Mouse (Mus musculus): Measurements from ENCODE around the gene Jdp2. TPM values are rescaled to one million over a fixed set of nuclear protein-coding genes. Genes with fewer than 3 reads are reported as not detected.

The Jdp2 gene
- polyA plus RNA-seq, 1 experiment from 2014 or later: 0.27 TPM

DNA sequence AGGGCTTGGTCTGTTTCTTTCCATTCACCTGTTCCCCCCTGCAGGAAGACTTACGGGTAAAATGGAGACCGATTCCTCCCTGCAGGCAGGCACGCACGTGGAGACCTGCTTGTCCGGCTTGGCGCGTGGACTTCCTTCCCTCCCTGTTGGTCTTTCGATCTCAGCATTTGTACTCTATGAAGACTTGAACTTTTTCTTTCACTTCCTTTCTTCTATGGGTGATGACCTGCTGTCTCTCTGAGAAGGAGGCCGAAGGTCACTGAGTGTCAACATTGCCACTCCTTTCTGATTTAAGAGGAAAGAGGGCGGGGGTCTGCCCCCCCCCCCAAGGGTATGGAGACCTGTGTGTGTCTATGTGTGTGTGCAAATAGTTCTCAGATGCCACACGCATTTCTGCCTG lies 774 bp upstream of the Jdp2 start:
- H3K4me1 ChIP-seq (ENCODE audit: control insufficient read depth, insufficient read depth, low read length): peaks cover 32% of the 10 kb centered on the region
- ATAC-seq: peak; percentile 21
- H3K27ac ChIP-seq (ENCODE audit: low read length): peak overlapping the region; percentile 85; the same call in 1 of the 2 replicates
- H3K36me3 ChIP-seq (ENCODE audit: control insufficient read depth, insufficient read depth, low read length): no peaks in the 10 kb centered on the region
- H3K9me3 ChIP-seq (ENCODE audit: control insufficient read depth, low read length): no peaks in the 10 kb centered on the region
- H3K27me3 ChIP-seq (replicated peaks; ENCODE audit: control insufficient read depth, insufficient read depth, low read length): no peaks in the 10 kb centered on the region
- 41% methylated on average over 11 of the region's 11 CpGs for WGBS
- H3K4me3 ChIP-seq (ENCODE audit: low read length): peak overlapping the region; percentile 76
- H3K4me2 ChIP-seq (ENCODE audit: low read depth, low read length): peak overlapping the region; percentile 89
- peak overlapping the region; percentile 88 for H3K9ac ChIP-seq (ENCODE audit: low read depth, low read length)

DNA sequence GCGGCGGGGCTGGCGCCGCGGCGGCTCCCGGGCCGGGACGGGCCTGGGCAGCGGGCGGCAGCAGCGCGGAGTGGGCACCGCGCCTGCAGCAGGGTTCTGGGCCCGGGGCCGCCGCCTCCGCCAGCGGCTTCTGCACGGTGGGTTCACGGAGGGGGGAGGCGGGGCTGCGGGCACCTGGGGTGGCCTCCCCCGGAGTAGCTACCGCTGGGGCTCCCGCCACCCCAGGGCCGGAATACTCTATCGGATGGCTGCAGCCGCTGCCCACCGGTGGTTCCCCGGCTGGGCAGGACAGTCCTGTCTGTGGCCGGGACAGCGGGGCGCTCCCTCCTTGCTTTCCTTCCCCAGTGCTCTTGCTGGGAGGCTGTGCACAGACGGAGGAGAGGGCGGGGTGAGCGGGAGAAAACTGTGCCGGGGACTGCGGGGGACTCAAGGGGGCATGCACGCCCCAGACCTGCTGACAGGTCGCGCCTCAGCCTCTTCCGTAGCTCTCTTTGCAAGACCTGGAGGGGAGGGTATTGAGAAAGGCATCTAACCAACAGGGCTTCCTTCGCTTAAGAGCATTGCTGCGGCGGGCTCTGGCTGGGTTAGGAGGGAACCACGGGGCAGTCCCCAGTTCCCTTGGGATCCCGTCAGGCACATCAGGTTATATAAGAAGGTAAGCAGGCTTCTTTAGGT lies 788 bp downstream of the Jdp2 start:
- peak overlapping the region; percentile 88 for H3K9ac ChIP-seq (ENCODE audit: low read depth, low read length)
- H3K27ac ChIP-seq (ENCODE audit: low read length): peak overlapping the region; percentile 85
- H3K4me3 ChIP-seq (ENCODE audit: low read length): peak overlapping the region; percentile 76
- no peaks in the 10 kb centered on the region for H3K36me3 ChIP-seq (ENCODE audit: control insufficient read depth, insufficient read depth, low read length)
- H3K4me1 ChIP-seq (ENCODE audit: control insufficient read depth, insufficient read depth, low read length): peaks cover 41% of the 10 kb centered on the region
- 1% methylated on average over 40 of the region's 49 CpGs for WGBS
- H3K4me2 ChIP-seq (ENCODE audit: low read depth, low read length): peak overlapping the region; percentile 89
- peak; percentile 57 for ATAC-seq
- no peaks in the 10 kb centered on the region for H3K9me3 ChIP-seq (ENCODE audit: control insufficient read depth, low read length)
- H3K27me3 ChIP-seq (replicated peaks; ENCODE audit: control insufficient read depth, insufficient read depth, low read length): no peaks in the 10 kb centered on the region

DNA sequence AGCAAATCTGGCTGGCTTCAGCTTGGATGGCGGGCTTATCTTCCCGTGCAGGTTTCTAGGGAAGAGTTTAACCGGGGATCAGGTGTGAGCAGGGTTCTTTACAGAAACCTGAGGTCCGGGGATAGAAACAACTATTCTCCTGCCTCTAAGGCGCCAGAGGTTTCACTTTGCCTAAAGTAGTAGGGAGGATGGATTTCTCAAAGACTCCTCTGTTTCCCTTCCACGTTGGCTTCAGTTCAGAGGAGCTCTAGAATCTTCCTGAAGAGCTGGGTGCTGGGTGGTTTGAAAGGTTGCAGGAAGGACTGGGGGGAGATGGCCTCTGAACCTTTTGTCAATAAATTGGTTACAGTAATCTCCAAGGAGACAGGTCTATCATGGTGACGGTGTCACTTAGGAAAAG lies 1.8 kb downstream of the Jdp2 start:
- Histone ChIP-seq H3K9ac (ENCODE audit: low read depth, low read length) (peak overlapping the region; percentile 88), H3K4me1 (ENCODE audit: control insufficient read depth, insufficient read depth, low read length) (peaks cover 48% of the 10 kb centered on the region), H3K9me3 (ENCODE audit: control insufficient read depth, low read length) (no peaks in the 10 kb centered on the region), H3K4me2 (ENCODE audit: low read depth, low read length) (peak overlapping the region; percentile 89), H3K27ac (ENCODE audit: low read length) (no peak overlapping the region), H3K27me3 (replicated peaks; ENCODE audit: control insufficient read depth, insufficient read depth, low read length) (no peaks in the 10 kb centered on the region), H3K4me3 (ENCODE audit: low read length) (peak overlapping the region; percentile 76), H3K36me3 (ENCODE audit: control insufficient read depth, insufficient read depth, low read length) (no peaks in the 10 kb centered on the region)
- no peak for ATAC-seq
- WGBS: 35% methylated on average over 7 of the region's 7 CpGs

DNA sequence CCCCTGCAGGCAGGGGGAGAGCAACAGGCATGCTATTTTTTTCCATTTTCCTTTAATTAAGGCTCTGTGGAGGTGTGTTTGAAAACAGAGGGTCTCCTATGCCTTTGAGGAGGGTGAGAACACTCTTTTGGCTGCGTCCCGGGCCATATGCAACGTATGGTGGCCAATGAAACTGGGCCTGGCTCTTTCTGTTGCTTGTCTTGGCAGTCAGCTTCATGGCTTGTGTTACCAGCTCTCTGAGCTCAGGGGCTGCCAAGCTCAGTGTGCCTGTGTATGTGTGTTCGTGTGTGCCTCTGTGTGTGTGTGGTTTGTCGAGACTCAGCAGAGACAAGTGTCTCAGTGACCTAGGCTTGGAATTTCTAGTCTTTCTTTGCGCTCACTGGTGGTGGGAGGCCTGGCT lies 2.7 kb downstream of the Jdp2 start:
- 92% methylated on average over 6 of the region's 6 CpGs for WGBS
- ATAC-seq: no peak
- no peak overlapping the region for H3K9ac ChIP-seq (ENCODE audit: low read depth, low read length)
- no peak overlapping the region for H3K4me2 ChIP-seq (ENCODE audit: low read depth, low read length)
- no peak overlapping the region for H3K27ac ChIP-seq (ENCODE audit: low read length)
- H3K4me3 ChIP-seq (ENCODE audit: low read length): no peak overlapping the region
- no peaks in the 10 kb centered on the region for H3K36me3 ChIP-seq (ENCODE audit: control insufficient read depth, insufficient read depth, low read length)
- peaks cover 50% of the 10 kb centered on the region for H3K4me1 ChIP-seq (ENCODE audit: control insufficient read depth, insufficient read depth, low read length)
- H3K9me3 ChIP-seq (ENCODE audit: control insufficient read depth, low read length): no peaks in the 10 kb centered on the region
- H3K27me3 ChIP-seq (replicated peaks; ENCODE audit: control insufficient read depth, insufficient read depth, low read length): no peaks in the 10 kb centered on the region

DNA sequence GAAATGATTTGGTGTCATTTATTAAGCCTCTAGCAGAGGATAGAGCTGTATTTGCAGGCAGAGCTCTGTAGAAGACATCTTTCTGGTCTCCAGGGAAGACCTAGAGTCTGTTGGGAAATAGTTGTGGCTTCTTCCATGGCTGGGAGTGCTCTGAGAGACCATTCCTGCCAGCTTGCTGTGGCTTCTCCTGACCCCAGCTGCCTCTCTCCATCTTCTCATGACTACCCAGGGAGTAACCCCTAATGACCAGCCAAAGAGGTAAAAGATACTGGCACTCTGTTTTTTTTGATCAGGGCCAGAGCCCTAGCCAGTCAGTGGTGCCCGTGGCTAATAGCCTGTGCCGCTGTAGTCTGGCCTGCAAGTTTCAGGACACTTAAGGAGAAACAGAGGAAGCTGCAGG lies 3.3 kb downstream of the Jdp2 start:
- Histone ChIP-seq H3K4me1 (ENCODE audit: control insufficient read depth, insufficient read depth, low read length) (peaks cover 50% of the 10 kb centered on the region), H3K4me3 (ENCODE audit: low read length) (no peak overlapping the region), H3K27ac (ENCODE audit: low read length) (no peak overlapping the region), H3K36me3 (ENCODE audit: control insufficient read depth, insufficient read depth, low read length) (no peaks in the 10 kb centered on the region), H3K9me3 (ENCODE audit: control insufficient read depth, low read length) (no peaks in the 10 kb centered on the region), H3K4me2 (ENCODE audit: low read depth, low read length) (no peak overlapping the region), H3K9ac (ENCODE audit: low read depth, low read length) (no peak overlapping the region), H3K27me3 (replicated peaks; ENCODE audit: control insufficient read depth, insufficient read depth, low read length) (no peaks in the 10 kb centered on the region)
- ATAC-seq: no peak
- 77% methylated on average over 2 of the region's 2 CpGs for WGBS

DNA sequence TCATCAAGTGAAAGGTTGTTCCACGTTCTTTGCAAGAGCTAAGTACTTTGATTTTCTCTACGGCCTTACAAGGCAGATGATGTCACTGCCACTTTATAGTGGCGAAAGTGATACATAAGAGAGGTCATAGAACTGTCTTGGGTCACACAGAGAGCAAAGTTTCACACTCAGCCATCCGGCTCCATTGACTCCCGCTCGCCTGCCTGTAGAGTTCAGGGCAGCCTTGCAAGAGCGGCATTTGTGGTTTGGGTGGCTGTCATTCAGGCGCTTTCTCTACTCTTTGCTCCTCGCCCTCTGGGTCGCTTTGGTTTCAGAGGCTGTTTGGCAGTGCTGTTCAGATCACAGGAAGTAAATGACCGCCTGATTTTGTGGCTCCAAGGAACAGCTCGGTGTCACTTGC lies 4.0 kb downstream of the Jdp2 start:
- ATAC-seq: no peak
- WGBS: 86% methylated on average over 12 of the region's 12 CpGs
- Histone ChIP-seq H3K4me2 (ENCODE audit: low read depth, low read length) (no peak overlapping the region), H3K27me3 (replicated peaks; ENCODE audit: control insufficient read depth, insufficient read depth, low read length) (no peaks in the 10 kb centered on the region), H3K4me3 (ENCODE audit: low read length) (no peak overlapping the region), H3K9me3 (ENCODE audit: control insufficient read depth, low read length) (no peaks in the 10 kb centered on the region), H3K27ac (ENCODE audit: low read length) (no peak overlapping the region), H3K9ac (ENCODE audit: low read depth, low read length) (no peak overlapping the region), H3K4me1 (ENCODE audit: control insufficient read depth, insufficient read depth, low read length) (peaks cover 50% of the 10 kb centered on the region), H3K36me3 (ENCODE audit: control insufficient read depth, insufficient read depth, low read length) (no peaks in the 10 kb centered on the region)

DNA sequence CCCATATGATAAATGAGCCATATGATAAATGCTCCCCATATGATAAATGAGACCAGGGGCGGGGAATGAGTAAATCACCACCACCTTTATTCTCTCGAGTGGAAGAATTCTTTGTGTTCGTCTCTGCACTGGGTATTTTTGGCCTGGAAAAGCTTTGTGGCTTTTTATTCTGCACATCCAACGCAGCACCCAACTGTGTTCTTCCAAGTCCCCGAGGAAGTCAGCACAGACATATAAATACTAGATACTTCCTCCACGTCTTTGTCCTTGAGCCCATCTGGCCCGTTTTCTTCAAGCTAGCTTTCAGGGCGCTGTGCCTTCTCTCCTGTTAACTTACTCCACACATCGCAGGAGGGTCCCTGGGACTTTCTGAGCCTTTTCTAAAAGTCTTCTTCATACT lies 4.9 kb downstream of the Jdp2 start:
- Histone ChIP-seq H3K9me3 (ENCODE audit: control insufficient read depth, low read length) (no peaks in the 10 kb centered on the region), H3K9ac (ENCODE audit: low read depth, low read length) (no peak overlapping the region), H3K36me3 (ENCODE audit: control insufficient read depth, insufficient read depth, low read length) (0 out of 2 replicates have a peak, but pooled peaks cover 5% of the 10 kb centered on the region), H3K4me1 (ENCODE audit: control insufficient read depth, insufficient read depth, low read length) (peaks cover 44% of the 10 kb centered on the region), H3K4me2 (ENCODE audit: low read depth, low read length) (no peak overlapping the region), H3K4me3 (ENCODE audit: low read length) (no peak overlapping the region), H3K27me3 (replicated peaks; ENCODE audit: control insufficient read depth, insufficient read depth, low read length) (no peaks in the 10 kb centered on the region), H3K27ac (ENCODE audit: low read length) (peak overlapping the region; percentile 53; the same call in 1 of the 2 replicates)
- WGBS: 60% methylated on average over 9 of the region's 9 CpGs
- ATAC-seq: no peak

DNA sequence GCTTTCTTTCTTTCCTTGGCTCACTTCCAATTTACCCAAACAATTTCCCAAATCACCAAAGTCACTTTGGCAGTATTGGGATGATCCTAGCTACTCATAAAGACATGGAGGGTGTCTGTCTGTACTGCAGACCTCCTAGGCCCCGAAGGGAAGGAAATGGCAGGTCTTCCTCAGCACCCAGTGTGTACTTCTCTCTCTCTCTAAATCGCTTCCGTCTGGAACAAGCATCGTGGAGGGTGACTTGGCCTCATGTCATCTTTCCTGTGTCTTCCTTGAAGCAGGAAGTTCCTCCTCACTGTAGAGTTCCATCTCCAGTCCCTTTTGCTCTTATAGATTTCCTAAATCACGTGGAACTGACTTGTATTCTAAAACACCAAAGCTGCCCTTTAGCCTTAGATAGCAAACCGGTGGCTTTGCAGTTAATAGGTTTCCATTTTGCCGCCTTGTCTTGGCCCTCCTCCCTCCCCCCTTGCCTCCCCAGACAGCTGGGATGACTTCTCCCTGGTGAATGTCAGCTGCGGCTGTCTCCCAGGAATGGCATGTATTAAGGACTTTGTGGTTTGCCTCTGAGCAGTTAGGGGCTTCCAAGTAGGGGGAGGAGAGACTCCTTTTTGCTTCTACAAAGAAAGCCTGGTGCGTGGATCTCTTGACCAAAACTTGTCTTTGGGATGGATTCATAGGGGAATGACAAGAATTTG lies 5.6 kb downstream of the Jdp2 start:
- no peak overlapping the region for H3K4me2 ChIP-seq (ENCODE audit: low read depth, low read length)

DNA sequence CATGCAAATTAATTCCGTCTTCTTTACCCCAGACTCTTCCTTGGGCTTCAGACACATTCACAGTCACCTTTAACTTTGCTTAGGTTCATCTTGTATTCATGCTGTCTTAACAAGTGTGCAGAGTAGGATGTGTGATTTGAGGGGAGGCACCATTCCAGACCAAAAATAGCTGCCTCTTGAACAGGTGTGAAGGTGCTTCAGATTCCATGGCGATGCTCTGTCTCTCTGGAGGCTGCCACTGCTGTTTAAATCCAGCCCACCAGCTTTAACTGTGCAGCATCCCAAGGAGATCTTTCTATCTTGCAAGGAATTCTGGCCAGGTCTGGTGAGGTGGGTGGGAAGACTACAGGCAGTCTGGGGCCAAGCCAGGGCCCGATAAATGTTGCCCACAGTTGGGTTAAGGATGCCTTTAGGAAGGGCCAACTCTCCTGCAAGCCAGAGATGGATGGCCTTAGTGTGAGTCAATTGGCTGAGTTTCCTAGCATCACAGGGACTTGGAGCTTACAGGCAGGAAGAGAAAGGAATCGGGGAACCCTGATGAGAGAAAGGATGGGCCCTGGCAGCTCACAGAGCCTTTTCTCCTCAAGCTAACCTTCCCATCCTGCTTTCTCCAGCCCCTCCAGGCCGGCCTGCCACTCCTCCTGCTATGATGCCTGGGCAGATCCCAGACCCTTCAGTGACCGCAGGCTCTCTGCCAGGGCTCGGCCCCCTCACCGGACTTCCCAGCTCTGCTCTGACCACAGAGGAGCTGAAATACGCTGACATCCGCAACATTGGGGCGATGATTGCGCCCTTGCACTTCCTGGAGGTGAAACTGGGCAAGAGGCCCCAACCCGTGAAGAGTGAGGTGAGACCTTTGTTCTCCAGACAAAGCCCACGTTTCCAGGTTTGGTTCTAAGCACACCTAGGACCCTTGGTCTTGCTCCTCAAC lies 9.0 kb downstream of the Jdp2 start:
- Histone ChIP-seq H3K9me3 (ENCODE audit: control insufficient read depth, low read length) (no peaks in the 10 kb centered on the region), H3K27me3 (replicated peaks; ENCODE audit: control insufficient read depth, insufficient read depth, low read length) (no peaks in the 10 kb centered on the region), H3K4me2 (ENCODE audit: low read depth, low read length) (no peak overlapping the region), H3K9ac (ENCODE audit: low read depth, low read length) (peak overlapping the region; percentile 34; the same call in 1 of the 2 replicates), H3K4me1 (ENCODE audit: control insufficient read depth, insufficient read depth, low read length) (peaks cover 18% of the 10 kb centered on the region), H3K36me3 (ENCODE audit: control insufficient read depth, insufficient read depth, low read length) (0 out of 2 replicates have a peak, but pooled peaks cover 5% of the 10 kb centered on the region), H3K27ac (ENCODE audit: low read length) (no peak overlapping the region), H3K4me3 (ENCODE audit: low read length) (no peak overlapping the region)
- no peak for ATAC-seq
- 79% methylated on average over 14 of the region's 14 CpGs for WGBS

More for the DNA sequence above, 5.6 kb downstream of the Jdp2 start:
- peak overlapping the region; percentile 65 for H3K27ac ChIP-seq (ENCODE audit: low read length)
- ATAC-seq: peak; percentile 83
- 36% methylated on average over 9 of the region's 9 CpGs for WGBS
- H3K27me3 ChIP-seq (replicated peaks; ENCODE audit: control insufficient read depth, insufficient read depth, low read length): no peaks in the 10 kb centered on the region
- H3K9ac ChIP-seq (ENCODE audit: low read depth, low read length): no peak overlapping the region
- H3K4me3 ChIP-seq (ENCODE audit: low read length): no peak overlapping the region
- H3K36me3 ChIP-seq (ENCODE audit: control insufficient read depth, insufficient read depth, low read length): 0 out of 2 replicates have a peak, but pooled peaks cover 5% of the 10 kb centered on the region
- H3K9me3 ChIP-seq (ENCODE audit: control insufficient read depth, low read length): no peaks in the 10 kb centered on the region
- H3K4me1 ChIP-seq (ENCODE audit: control insufficient read depth, insufficient read depth, low read length): peaks cover 44% of the 10 kb centered on the region

All from intestine, embryonic 16.5 days (tissue).